Mouse (Mus musculus): Measurements from ENCODE around the gene Kcnh2. TPM values are rescaled to one million over a fixed set of nuclear protein-coding genes. Genes with fewer than 3 reads are reported as not detected.
"Not testable (repeated sequence)": the region's sequence is repeated elsewhere in the genome, so short reads cannot be mapped to it uniquely, and the experiment has no call there.

The Kcnh2 gene
- polyA plus RNA-seq (2015; fragmentation: Nextera tagmentation; extraction: Ambion mirVana): 21.0 and 27.2 TPM in 2 replicates

- 0% methylated on average over 49 of the region's 53 CpGs for WGBS
- ATAC-seq (replicated peaks; ENCODE audit: insufficient number of reproducible peaks, insufficient read depth, low FRiP score, low read depth): peak; percentile 0; the same call in 1 of the 2 replicates
- Histone ChIP-seq H3K4me3 (peak within 1 kb of the TSS; percentile 81), H3K9me3 (replicated peaks) (no peaks in the 10 kb centered on the region), H3K9ac (peak within 1 kb of the TSS; percentile 94), H3K4me1 (replicated peaks) (peaks cover 78% of the 10 kb centered on the region), H3K27ac (peak within 1 kb of the TSS; percentile 99), H3K36me3 (peaks cover 5% of the 10 kb centered on the region; the same call in 1 of the 2 replicates), H3K4me2 (peak within 1 kb of the TSS; percentile 93), H3K27me3 (no peaks in the 10 kb centered on the region)
Measured at GRCm38 (mm10) chr5:24351278-24351677, at the start of gene Kcnh2. Gene Kcnh2, minus strand, starts transcription at chr5:24351604.

- peaks cover 5% of the 10 kb centered on the region for H3K4me1 ChIP-seq (replicated peaks)
- WGBS: 90% methylated on average over 11 of the region's 11 CpGs
- no peak overlapping the region for H3K27ac ChIP-seq
- H3K36me3 ChIP-seq: peaks cover 21% of the 10 kb centered on the region
- no peak overlapping the region for H3K4me2 ChIP-seq
- H3K4me3 ChIP-seq: no peak overlapping the region
- no peaks in the 10 kb centered on the region for H3K27me3 ChIP-seq
- ATAC-seq (replicated peaks; ENCODE audit: insufficient number of reproducible peaks, insufficient read depth, low FRiP score, low read depth): no peak
- no peaks in the 10 kb centered on the region for H3K9me3 ChIP-seq (replicated peaks)
- no peak overlapping the region for H3K9ac ChIP-seq
Measured at GRCm38 (mm10) chr5:24400362-24400761, 49.0 kb upstream of the Kcnh2 start.

DNA sequence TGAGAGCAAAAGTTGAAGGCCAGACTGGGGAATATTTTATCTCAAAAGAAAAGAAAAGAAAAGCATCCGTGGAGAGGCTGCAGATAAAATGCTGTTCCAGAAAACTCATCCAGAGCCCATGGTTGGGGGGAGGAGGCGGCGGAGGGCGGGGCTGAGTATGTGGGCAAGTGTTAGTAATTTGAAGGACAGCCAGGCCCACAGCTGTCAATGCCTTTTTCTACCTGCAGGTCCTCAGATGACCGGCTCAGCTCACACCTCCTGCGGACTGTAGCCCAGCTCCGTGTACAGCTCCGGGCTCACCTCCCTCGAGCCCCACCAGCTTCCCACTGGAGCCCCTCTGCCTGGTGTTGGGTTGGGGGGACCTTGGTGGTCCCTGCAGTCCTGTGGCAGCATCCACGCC lies 48.3 kb upstream of the Kcnh2 start:
- H3K27ac ChIP-seq: no peak overlapping the region
- ATAC-seq (replicated peaks; ENCODE audit: insufficient number of reproducible peaks, insufficient read depth, low FRiP score, low read depth): no peak
- no peaks in the 10 kb centered on the region for H3K9me3 ChIP-seq (replicated peaks)
- no peak overlapping the region for H3K9ac ChIP-seq
- H3K4me1 ChIP-seq (replicated peaks): peaks cover 10% of the 10 kb centered on the region
- H3K4me3 ChIP-seq: no peak overlapping the region
- H3K36me3 ChIP-seq: peaks cover 21% of the 10 kb centered on the region
- WGBS: 80% methylated on average over 10 of the region's 10 CpGs
- no peak overlapping the region for H3K4me2 ChIP-seq
- H3K27me3 ChIP-seq: no peaks in the 10 kb centered on the region

GRCm38 (mm10) chr5:24396254-24396653 lies 44.9 kb upstream of the Kcnh2 start:
- H3K9ac ChIP-seq; H3K4me3 ChIP-seq; H3K9me3 ChIP-seq (replicated peaks); H3K27ac ChIP-seq; H3K27me3 ChIP-seq; ATAC-seq (replicated peaks; ENCODE audit: insufficient number of reproducible peaks, insufficient read depth, low FRiP score, low read depth); H3K36me3 ChIP-seq; H3K4me2 ChIP-seq: not testable (repeated sequence)
- H3K4me1 ChIP-seq (replicated peaks): peaks cover 14% of the 10 kb centered on the region
- 81% methylated on average over 6 of the region's 6 CpGs for WGBS

GRCm38 (mm10) chr5:24394165-24394894 lies 42.9 kb upstream of the Kcnh2 start:
- 1% methylated on average over 36 of the region's 36 CpGs for WGBS
- peak; percentile 95 for ATAC-seq (replicated peaks; ENCODE audit: insufficient number of reproducible peaks, insufficient read depth, low FRiP score, low read depth)

GRCm38 (mm10) chr5:24393392-24393997 lies 42.1 kb upstream of the Kcnh2 start, which contains the start of gene Abcb8:
Gene Abcb8, plus strand, starts transcription at chr5:24393663.
- Histone ChIP-seq H3K4me3 (peak within 1 kb of the TSS; percentile 56), H3K27ac (peak within 1 kb of the TSS; percentile 65), H3K4me2 (peak within 1 kb of the TSS; percentile 60), H3K9ac (0 out of 2 replicates have a peak within 1 kb of the TSS, but pooled peaks have one; percentile 36), H3K4me1 (replicated peaks) (peaks cover 28% of the 10 kb centered on the region), H3K36me3 (no peaks in the 10 kb centered on the region), H3K9me3 (replicated peaks) (no peaks in the 10 kb centered on the region), H3K27me3 (0 out of 2 replicates have a peak, but pooled peaks cover 4% of the 10 kb centered on the region)
- 20% methylated on average over 7 of the region's 7 CpGs for WGBS
- no peak for ATAC-seq (replicated peaks; ENCODE audit: insufficient number of reproducible peaks, insufficient read depth, low FRiP score, low read depth)

More at GRCm38 (mm10) chr5:24394165-24394894, 42.9 kb upstream of the Kcnh2 start:
- no peaks in the 10 kb centered on the region for H3K36me3 ChIP-seq
- peaks cover 21% of the 10 kb centered on the region for H3K4me1 ChIP-seq (replicated peaks)
- H3K4me3 ChIP-seq: peak overlapping the region; percentile 56
- H3K9ac ChIP-seq: 0 out of 2 replicates have a peak overlapping the region, but pooled peaks have one; percentile 36
- peak overlapping the region; percentile 65 for H3K27ac ChIP-seq
- H3K4me2 ChIP-seq: peak overlapping the region; percentile 60
- no peaks in the 10 kb centered on the region for H3K27me3 ChIP-seq
- no peaks in the 10 kb centered on the region for H3K9me3 ChIP-seq (replicated peaks)

DNA sequence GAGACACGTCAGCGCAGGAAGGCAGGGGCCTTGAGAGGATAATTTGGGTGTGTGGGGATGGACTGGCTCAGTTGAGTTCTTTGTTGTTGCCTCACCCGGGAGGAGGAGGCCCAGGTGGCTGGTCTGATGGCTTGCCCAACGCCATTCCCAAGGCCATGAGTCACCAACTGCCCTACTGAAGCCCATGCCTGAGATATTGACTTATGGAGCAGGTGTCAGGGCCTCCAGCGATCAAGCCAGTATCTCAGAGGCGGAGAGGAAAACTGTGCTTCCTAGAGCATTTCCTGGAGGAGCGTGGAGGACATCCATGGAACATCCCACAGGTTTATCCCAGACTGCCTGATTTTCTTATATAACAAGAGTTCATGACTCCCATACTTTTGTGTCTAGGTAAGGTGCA lies 41.3 kb upstream of the Kcnh2 start:
- WGBS: 75% methylated on average over 7 of the region's 7 CpGs
- Histone ChIP-seq H3K9me3 (replicated peaks) (no peaks in the 10 kb centered on the region), H3K4me1 (replicated peaks) (peaks cover 36% of the 10 kb centered on the region), H3K36me3 (no peaks in the 10 kb centered on the region), H3K4me2 (no peak overlapping the region), H3K4me3 (no peak overlapping the region), H3K27me3 (0 out of 2 replicates have a peak, but pooled peaks cover 5% of the 10 kb centered on the region), H3K27ac (0 out of 2 replicates have a peak overlapping the region, but pooled peaks have one; percentile 65), H3K9ac (no peak overlapping the region)
- ATAC-seq (replicated peaks; ENCODE audit: insufficient number of reproducible peaks, insufficient read depth, low FRiP score, low read depth): no peak

GRCm38 (mm10) chr5:24391864-24392263 lies 40.5 kb upstream of the Kcnh2 start, which contains the start of gene Atg9b:
Gene Atg9b, minus strand, starts transcription at chr5:24392143.
- Histone ChIP-seq H3K4me2 (no peak within 1 kb of the TSS), H3K36me3 (no peaks in the 10 kb centered on the region), H3K4me1 (replicated peaks) (peaks cover 44% of the 10 kb centered on the region), H3K9me3 (replicated peaks) (no peaks in the 10 kb centered on the region), H3K27ac (peak within 1 kb of the TSS; percentile 65; the same call in 1 of the 2 replicates), H3K27me3 (0 out of 2 replicates have a peak, but pooled peaks cover 7% of the 10 kb centered on the region), H3K9ac (no peak within 1 kb of the TSS), H3K4me3 (no peak within 1 kb of the TSS)
- ATAC-seq (replicated peaks; ENCODE audit: insufficient number of reproducible peaks, insufficient read depth, low FRiP score, low read depth): no peak
- 88% methylated on average over 7 of the region's 7 CpGs for WGBS

GRCm38 (mm10) chr5:24389658-24390020 lies 38.2 kb upstream of the Kcnh2 start:
- WGBS: 76% methylated on average over 4 of the region's 4 CpGs
- H3K27me3 ChIP-seq: peaks cover 18% of the 10 kb centered on the region
- H3K9ac ChIP-seq: no peak overlapping the region
- no peak overlapping the region for H3K4me3 ChIP-seq
- H3K36me3 ChIP-seq: no peaks in the 10 kb centered on the region
- H3K4me2 ChIP-seq: no peak overlapping the region
- ATAC-seq (replicated peaks; ENCODE audit: insufficient number of reproducible peaks, insufficient read depth, low FRiP score, low read depth): no peak
- H3K9me3 ChIP-seq (replicated peaks): no peaks in the 10 kb centered on the region
- H3K4me1 ChIP-seq (replicated peaks): peaks cover 51% of the 10 kb centered on the region
- peak overlapping the region; percentile 41; the same call in 1 of the 2 replicates for H3K27ac ChIP-seq

GRCm38 (mm10) chr5:24389011-24389657 lies 37.7 kb upstream of the Kcnh2 start:
- 0 out of 2 replicates have a peak, but pooled peaks have one; percentile 4 for ATAC-seq (replicated peaks; ENCODE audit: insufficient number of reproducible peaks, insufficient read depth, low FRiP score, low read depth)
- Histone ChIP-seq H3K9ac (no peak overlapping the region), H3K36me3 (no peaks in the 10 kb centered on the region), H3K4me2 (no peak overlapping the region), H3K27me3 (peaks cover 18% of the 10 kb centered on the region), H3K9me3 (replicated peaks) (no peaks in the 10 kb centered on the region), H3K4me3 (no peak overlapping the region), H3K4me1 (replicated peaks) (peaks cover 56% of the 10 kb centered on the region), H3K27ac (peak overlapping the region; percentile 55; the same call in 1 of the 2 replicates)
- 53% methylated on average over 7 of the region's 7 CpGs for WGBS
